Mouse (Mus musculus): ENCODE results near the gene Stx8.

GRCm38 (mm10) chr11:68082756-68083155, 116.8 kb downstream of the Stx8 start:
- TF ChIP-seq CTCF (IDR thresholded peaks at IDR 0.05; ENCODE audit: control insufficient read depth, insufficient read depth, low read length) (no peak), POLR2A (IDR thresholded peaks at IDR 0.05; ENCODE audit: borderline replicate concordance, control insufficient read depth, low read depth, low read length) (no peak)

All from bone marrow, adult 2 months (tissue).